Mouse (Mus musculus) layer of hippocampus, postnatal 10 days (tissue): ENCODE results near the gene Rab26. TPM values are rescaled to one million over a fixed set of nuclear protein-coding genes. Genes with fewer than 3 reads are reported as not detected.

Experiments used
- DNase-seq, 2 experiments: peaks; one replicate each; pipeline ENCODE4 v3.0.0; 2021; ENCODE audit warnings: low spot score in 2 of 2
- total RNA-seq, 2 experiments: library from RNA; stranded (reverse); gene quantifications; 2 replicates each; pipeline ENCODE4 v1.2.3; 2021

The Rab26 gene
- total RNA-seq, 2 experiments from 2014 or later: 48.9 to 49.0 TPM

DNA sequence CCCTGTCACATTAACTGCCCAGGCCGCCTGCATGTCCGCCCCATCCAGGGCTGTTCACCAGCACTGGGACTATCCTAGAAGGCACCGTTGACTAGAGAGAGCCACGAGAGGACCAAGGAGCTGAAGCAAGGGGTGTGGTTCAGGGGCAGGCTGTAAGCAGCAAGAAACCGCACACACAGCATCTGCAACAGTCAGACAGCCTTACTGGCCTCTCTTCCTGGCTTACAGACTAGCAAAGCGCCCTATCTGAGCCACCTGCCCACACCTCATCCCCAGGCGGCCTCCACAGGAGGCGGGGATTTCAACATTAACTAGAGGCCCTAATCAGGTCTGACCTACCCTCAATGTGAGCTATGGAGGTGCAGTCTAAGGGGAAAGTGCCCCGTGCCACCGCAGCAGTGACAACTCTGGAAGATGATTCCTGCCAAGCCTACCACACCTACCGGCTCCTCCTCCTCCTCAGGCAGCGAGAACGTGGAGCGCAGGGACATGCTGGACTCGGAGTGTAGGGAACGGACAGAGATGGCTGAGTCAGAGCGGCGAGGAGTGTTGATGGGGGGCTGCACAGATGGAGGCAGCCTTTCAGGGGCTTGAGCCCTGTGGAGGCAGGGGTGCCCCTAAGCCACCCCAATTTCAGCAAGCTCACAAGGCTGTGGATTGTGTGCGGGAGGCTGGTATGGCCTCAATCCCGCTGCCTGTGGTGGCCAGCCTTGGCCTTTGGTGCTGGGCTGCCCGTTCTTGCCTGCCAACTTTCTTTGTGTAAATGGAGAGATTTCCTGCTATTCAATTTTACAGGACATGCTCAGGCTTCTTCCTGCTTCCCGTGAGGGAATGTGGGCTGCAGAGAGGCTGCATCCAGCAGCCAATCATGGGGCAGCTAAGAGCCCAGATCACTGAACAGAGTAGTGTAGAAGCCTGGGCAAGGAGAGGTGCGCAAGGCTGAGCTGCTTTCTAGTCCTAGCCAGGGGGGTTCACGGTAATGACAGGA, 19.4 kb downstream of the Rab26 start:
- no peak for DNase-seq

DNA sequence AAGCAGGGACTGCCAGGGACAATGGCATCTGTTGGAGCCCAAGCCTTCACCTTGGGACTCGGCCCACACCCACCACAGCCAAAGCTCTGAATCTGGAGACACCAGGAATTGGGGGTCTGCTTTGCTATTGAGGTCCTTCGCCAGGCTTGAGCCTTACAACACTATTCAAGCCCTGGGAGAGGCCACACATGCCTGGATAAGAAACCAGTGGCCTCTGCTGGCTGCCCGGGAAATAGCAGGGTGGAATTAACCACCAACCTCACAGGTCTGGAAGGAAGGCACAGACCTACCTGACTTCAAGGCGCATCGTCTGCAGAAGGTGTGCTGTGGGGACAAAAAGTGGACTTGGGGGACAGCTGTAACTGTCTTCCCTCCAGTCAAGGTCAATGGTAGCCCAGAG, 20.4 kb downstream of the Rab26 start:
- peak; percentile 75 to 84 for DNase-seq

DNA sequence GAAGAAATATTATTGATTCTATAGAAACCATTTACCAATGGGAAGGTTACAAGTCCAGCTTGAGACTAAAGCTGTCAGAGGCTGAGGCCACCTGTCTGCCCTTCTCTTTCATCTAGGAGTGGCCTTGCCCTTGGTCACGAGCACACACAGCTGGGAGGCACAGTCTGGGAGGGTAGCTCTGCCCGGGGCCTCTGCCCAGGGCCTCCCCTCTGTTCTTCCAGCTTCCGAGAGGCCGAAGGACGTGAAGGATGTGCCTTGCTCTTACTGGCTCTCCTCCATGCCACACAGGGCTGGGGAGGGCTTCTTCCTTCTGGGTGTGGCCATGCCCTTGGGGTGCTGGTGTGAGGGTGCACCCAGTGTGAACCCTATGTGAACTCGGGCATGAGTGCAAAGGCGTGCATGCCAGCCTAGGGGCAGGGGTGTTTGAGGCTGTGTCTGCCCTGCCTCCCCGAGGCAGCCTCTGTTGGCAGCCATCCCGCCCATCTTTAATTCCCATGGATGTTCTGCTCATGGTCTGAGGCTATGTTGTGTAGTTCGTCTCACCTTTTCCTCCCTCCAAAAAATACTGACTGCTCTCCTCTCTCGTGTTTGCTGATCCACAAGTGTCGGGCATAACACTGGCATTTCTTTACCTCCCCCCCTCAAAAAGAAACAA, 26.1 kb downstream of the Rab26 start:
- no peak for DNase-seq

DNA sequence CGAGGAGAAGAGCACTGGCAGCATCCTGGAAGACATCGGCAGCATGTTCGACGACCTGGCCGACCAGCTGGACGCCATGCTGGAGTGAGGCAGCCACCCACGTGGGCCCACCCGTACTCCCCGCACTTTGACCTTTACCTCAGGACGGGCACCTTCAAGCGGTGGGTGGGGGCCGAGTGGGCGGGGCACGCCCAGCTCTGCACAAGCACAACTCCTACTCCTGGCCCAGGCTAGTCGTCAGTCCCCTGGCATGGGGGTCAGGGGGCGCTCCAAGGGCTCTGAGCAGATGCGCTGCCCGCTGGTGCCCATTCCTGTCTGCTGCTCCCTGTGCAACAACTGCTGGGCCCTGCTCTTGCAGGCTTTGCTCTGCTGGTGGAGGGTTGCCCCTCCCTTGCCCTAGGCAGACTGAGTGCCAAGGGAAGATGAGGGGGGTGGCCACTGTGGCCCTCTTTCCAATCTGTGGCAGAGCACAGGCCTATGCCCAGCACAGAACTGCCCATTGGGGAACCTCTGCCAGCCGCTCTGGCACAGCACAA, 26.8 kb downstream of the Rab26 start:
- DNase-seq: no peak

DNA sequence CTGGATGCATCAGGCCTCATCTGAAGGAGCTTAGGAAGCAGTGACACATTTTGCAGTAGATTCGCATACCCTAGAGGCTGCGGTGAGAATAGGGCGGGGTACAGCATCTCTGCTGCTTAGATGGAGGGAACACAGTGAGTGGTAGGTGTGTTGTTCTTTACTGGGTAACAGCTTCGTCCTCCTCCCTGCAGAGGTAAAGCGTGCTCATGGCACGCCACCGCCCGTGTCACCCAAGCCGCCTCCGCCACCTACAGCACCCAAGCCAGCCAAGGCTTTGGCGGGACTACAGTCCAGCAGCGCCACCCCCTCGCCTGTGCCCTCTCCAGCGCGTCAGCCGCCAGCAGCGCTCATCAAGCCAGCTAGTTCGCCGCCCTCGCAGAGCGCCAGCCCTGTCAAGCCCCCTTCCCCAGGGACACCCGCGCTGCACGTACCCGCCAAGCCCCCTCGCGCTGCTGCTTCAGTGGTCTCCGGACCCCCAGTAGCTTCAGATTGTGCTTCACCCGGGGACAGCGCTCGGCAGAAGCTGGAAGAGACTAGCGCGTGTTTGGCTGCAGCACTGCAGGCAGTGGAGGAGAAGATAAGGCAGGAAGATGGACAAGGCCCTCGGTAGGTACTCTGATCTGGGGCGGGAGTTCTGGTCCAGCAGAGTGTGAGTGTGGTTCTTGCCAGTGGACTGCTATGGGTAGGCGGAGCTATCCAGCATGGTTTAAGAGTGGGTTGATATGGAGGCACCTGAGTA, 27.5 kb downstream of the Rab26 start:
- DNase-seq: peak; percentile 53 to 70

DNA sequence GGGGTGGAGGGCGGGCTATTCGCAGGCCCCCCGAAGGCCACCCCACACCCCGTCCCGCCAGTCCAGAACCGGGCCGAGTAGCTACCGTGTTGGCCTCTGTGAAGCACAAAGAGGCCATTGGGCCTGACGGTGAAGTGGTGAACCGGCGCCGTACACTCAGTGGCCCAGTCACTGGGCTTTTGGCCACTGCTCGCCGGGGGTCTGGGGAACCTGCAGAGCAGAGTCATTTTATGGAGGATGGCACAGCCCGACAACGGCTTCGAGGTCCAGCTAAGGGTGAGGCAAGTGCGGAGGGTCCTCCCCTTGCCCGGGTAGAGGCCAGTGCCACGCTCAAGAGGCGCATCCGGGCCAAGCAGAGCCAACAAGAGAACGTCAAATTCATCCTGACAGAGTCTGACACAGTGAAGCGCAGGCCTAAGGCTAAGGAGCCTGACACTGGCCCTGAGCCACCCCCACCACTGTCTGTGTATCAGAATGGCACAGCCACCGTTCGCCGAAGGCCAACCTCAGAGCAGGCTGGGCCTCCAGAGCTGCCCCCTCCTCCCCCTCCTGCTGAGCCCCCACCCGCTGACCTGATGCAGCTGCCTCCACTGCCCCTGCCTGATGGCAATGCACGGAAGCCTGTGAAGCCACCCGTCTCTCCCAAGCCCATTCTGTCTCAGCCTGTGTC, 28.6 kb downstream of the Rab26 start:
- DNase-seq: no peak

DNA sequence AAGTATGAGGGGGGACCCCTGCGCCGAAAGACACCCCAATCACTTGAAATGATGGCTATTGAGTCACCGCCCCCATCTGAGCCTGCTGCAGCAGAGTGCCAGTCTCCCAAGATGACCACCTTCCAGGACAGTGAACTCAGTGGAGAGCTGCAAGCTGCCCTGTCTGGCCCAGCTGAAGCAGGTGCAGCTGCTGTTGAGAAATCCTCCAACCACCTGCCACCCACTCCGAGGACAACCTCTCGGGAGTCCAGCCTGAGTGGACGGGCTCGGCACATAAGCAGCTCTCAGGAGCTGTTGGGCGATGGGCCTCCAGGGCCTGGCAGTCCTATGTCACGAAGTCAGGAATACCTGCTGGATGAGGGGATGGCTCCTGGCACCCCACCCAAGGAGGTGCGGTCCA, 29.9 kb downstream of the Rab26 start:
- no peak for DNase-seq

DNA sequence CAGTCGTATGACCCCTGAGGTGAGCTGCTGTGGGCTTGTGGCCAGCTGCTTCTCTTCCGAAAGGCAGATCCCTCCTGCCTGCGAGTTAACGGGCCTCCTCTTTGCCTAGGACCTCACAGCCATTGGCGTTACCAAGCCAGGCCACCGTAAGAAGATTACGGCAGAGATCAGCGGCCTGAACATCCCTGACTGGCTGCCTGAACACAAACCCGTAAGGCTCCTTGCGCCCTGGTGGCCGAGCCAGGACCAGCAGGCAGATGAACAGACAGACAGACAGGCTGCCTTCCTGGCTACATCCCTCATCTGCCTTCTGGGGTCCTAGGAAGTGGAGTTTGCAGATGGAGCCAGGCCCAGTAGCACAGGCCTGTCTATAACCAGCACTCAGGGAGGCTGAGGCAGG, 31.8 kb downstream of the Rab26 start:
- DNase-seq: no peak

DNA sequence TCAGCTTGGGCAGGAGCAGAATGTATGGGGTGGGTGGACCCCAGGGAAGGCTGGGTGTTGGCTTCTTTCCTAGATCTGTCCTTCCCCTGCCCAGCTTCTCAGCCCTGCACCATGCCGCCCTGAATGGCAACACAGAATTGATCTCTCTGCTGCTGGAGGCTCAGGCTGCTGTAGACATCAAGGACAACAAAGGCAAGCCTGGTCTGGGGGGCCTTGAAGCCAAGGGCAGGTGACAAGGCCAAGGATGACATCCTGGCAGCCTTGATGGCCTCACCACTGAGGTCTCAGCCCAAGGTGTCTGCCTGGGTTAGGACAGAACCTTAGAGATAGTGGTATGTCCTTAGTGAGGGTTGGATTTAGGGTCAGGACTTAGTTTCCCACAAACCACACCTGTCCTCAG, 38.0 kb downstream of the Rab26 start:
- DNase-seq: no peak

DNA sequence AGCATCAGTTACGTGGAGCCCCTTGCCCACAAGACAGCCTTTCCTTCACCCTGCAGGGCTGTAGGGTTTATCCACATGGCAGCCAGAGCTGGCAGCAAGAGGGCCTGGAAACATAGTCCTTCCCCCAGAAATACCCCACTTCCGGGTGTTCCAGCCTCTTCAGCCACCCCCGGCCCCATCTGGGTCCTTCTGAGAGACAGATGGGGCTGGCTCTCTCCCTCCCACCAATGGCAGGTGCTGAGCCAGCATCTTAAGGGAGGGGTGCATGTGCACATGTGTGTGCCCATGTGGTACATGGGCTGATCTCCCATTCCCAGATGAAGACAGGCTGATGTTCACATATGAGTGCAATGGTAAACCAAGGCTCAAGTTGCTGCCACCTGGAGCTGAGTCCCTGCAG, 38.6 kb downstream of the Rab26 start:
- peak in 1 of 2 experiments; percentile 66 for DNase-seq

DNA sequence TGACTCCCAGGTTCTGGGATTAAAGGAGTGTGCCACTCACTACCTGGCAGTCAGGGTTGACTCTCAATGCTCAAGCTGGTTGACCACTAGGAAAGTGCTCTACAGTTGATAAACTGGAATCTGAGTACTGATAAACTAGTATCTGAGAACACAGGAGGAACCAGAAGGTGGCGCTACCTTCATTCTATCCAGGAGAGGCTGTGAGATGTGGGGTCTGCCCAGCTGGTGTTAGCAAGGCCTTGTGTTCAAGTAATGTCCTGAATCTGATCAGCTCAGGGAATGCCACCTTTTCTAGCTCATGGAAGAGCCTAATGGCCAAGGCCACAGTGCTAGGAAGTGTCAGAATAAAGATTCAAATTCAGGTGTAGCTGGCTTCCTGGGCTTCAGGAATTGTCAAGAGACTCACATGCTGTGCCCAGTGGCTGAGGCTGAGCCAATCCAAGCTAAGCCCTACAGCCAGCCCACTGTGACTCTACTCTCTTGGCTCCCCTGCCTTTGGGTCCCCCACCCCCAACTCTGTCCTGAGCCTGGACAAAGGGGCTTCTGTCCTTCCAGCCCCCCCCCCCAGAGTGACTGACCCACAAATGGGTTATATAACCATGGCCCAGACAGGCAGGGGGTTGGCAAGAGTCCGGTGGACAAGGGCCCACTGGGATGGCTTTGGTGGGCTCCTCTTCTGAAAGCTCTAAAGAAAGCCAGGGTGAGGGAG, 39.2 kb downstream of the Rab26 start:
- peak; percentile 75 to 79 for DNase-seq

DNA sequence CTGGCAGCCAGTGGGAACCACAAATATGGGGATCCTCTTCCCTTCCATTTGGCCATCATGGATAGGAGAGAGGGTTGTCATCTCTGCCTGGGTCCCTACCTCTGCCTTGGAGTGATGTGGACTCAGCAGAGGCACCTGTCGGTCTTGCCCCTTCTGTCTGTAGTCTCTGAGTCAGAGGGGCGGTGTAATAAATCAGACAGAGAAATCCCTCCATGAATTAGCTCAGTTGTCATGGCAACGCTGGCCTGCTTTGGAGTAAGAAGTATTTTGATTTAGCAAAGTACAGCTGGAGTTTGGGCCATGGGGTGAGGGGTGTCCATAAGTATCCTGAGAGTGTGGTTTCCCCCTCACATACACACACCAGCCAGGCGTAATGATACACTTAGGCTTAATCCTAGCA, 43.6 kb downstream of the Rab26 start:
- DNase-seq: peak in 1 of 2 experiments; percentile 47

DNA sequence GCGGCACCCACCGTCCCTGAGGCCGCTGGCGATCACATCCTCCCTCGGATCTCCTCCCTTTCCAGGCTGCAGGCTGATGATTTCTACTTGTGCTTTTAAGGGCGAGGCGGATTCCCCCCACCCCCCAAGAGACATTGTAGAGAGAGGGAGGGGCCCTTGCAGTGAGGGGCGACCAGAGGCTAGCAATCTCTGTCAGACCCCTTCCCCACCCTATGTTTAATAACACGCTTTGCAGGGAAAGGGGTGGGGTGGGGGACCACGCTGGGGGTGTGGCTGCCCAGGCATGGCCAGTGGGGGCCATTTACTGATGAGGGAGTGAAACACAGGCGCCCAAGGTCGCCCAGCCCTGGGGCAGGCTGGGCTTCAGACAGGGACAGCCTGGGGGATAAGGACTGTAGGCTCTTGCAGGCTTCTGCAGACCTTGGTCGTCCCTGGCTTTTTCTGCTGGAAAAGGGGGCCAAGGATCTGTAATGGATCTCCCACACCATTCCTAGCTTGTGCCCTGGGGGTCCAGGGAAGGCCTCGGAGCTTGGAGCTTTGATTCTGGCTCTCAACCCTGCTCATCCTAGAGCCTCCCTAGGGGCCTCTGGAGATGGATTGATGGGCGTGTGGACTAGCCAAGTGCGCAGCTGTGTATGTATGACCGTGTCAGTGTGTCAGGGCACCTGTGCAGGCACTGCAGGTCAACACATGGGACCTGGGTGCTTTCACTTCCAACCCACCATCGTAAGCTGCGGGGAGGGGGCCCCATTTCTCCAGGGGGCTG, 44.6 kb downstream of the Rab26 start:
- DNase-seq: peak; percentile 14 to 39

DNA sequence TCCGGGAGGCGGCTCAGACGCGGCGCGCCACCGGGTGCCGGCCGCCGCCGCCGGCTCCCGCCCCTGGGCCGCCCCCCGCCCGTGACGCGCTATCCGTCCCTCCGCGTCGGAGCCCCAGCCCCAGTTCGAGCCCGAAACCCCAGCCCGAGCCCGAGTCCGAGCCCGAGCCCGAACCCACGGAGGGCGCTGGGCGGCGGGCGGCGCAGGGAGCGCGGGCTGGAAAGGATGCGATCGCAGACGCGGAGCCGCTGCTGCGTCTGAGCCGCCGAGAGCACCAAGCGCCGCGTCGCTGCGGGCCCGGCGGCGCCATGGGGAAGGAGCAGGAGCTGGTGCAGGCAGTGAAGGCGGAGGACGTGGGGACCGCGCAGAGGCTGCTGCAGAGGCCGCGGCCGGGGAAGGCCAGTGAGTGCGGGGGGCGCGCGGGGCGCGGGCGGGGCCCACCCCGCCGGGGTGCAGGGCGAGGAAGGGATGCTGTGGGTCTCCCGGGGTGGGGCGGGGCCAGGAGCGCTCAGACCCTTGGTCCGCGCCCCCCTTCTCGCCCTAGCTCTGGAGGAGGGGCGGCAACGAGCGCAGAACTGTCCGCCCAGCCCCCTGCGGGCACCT, 45.2 kb downstream of the Rab26 start:
- DNase-seq: peak; percentile 62 to 68

DNA sequence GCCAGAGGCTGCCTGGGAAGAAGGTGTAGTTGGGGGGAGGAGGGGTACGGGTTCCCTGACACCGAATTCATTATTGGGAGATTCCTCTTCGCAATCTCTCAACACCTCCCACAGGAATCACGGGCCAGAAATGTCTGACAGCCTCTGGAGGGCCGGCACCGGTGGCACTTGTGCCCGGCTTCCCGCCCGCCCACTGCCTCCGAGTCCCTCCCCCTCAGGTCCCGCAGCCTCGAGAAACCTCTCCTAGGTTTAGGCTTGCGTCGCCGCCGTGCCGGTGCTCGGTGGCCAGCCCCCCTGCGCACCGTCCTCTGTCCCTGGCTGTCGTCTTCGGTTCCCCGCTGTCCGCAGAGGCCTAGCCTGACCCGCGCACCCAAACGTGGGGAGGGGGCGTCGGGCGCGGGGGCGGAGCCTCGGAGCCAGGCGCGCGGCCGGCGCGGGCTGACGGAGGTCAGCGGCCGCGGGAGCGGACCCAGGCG, 45.8 kb downstream of the Rab26 start, which contains the start of gene Caskin1:
Gene Caskin1, plus strand, starts transcription at position 416 of the 476 bp plus-strand sequence.
- peak; percentile 52 to 68 for DNase-seq

DNA sequence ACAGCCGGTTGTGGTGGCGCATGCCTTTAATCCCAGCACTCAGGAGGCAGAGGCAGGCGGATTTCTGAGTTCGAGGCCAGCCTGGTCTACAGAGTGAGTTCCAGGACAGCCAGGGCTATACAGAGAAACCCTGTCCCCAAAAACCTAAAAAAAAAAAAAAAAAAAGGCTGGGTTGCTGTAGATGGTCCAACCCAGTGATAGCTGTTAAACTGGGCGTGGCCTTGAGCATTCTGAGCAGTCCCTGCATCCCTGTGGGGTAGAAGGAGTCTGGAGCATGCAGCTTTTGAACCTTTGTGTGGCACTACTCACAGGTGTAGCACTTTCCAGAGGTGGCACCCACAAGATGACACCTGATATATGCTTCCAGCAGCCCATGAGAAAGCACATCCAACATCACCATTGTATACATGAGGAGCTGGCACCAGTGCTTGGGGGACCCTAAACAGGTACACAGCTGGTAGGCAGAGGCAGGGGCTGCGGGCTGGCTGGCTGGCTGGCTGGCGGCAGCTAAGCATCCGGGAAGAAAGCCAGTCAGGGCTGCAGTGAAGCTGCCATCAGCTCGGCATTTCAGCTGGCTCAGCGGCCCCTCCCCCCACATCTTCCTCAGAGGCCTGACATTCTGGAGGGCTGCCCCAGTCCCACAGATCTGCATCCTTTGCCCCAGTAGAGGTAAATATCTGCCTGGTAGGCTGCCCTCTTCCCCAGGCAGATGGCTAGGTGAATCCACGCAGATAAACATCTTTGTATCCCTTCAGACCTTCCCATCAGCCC, 48.7 kb downstream of the Rab26 start:
- peak; percentile 66 to 77 for DNase-seq

DNA sequence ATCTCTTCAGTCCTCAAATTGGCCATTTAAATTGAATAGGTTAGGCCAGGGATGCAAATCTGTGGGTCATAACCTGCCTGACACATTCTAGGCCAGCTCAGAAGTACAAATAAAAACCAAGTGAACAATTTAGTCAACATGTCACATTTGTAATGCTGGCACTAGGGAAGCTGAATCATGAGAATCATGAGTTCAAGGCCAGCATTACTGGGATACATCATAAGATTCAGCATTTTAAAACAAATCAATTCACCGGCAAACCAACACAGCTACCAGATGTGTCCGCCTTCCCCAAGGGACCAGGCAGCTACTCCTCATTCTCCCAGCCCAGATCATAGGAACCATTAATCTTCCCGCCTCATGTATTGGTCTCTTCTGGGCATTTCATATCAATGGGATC, 50.5 kb downstream of the Rab26 start:
- no peak for DNase-seq
